Mouse (Mus musculus): ENCODE results near the gene Flrt3. TPM values are rescaled to one million over a fixed set of nuclear protein-coding genes. Genes with fewer than 3 reads are reported as not detected.

Gene Flrt3
- polyA plus RNA-seq, 1 experiment from 2014 or later: 18.4 TPM

- no peak overlapping the region; the same call in none of the 2 replicates for H3K4me2 ChIP-seq (replicated peaks; ENCODE audit: low read depth)
- no peak overlapping the region for H3K27ac ChIP-seq (replicated peaks)
- ATAC-seq (ENCODE audit: low FRiP score, low TSS enrichment): no peak
- TF ChIP-seq CTCF (IDR thresholded peaks at IDR 0.05; ENCODE audit: low read depth): no peak
- no peak for TF ChIP-seq EP300 (optimal IDR thresholded peaks at IDR 0.05)
- no peaks in the 10 kb centered on the region for H3K27me3 ChIP-seq (ENCODE audit: control insufficient read depth, insufficient read depth, low read length)
- no peaks in the 10 kb centered on the region for H3K9me3 ChIP-seq (ENCODE audit: control insufficient read depth, low read length)
- no peak for DNase-seq (ENCODE audit: low spot score)
- H3K4me3 ChIP-seq (ENCODE audit: low read depth, low read length): no peak overlapping the region
- 58% methylated on average over 13 of the region's 13 CpGs for WGBS
- no peak overlapping the region for H3K9ac ChIP-seq (ENCODE audit: low read length)
- H3K36me3 ChIP-seq (ENCODE audit: control insufficient read depth, insufficient read depth, low read length): no peaks in the 10 kb centered on the region
- no peaks in the 10 kb centered on the region; the same call in 1 of the 2 replicates for H3K4me1 ChIP-seq (replicated peaks; ENCODE audit: control insufficient read depth, insufficient read depth)
Measured at GRCm38 (mm10) chr2:140667261-140668047, 3.8 kb downstream of the Flrt3 start.

- H3K4me3 ChIP-seq (ENCODE audit: low read depth, low read length): no peak overlapping the region
- no peak overlapping the region for H3K27ac ChIP-seq (replicated peaks)
- H3K9ac ChIP-seq (ENCODE audit: low read length): no peak overlapping the region
- ATAC-seq (ENCODE audit: low FRiP score, low TSS enrichment) (no peak), DNase-seq (ENCODE audit: low spot score) (no peak)
- no peak overlapping the region for H3K4me2 ChIP-seq (replicated peaks; ENCODE audit: low read depth)
- H3K27me3 ChIP-seq (ENCODE audit: control insufficient read depth, insufficient read depth, low read length): no peaks in the 10 kb centered on the region
- H3K4me1 ChIP-seq (replicated peaks; ENCODE audit: control insufficient read depth, insufficient read depth): no peaks in the 10 kb centered on the region; the same call in 1 of the 2 replicates
- no peaks in the 10 kb centered on the region for H3K9me3 ChIP-seq (ENCODE audit: control insufficient read depth, low read length)
- TF ChIP-seq CTCF (IDR thresholded peaks at IDR 0.05; ENCODE audit: low read depth): no peak
- no peak for TF ChIP-seq EP300 (optimal IDR thresholded peaks at IDR 0.05)
- 49% methylated on average over 7 of the region's 7 CpGs for WGBS
- no peaks in the 10 kb centered on the region for H3K36me3 ChIP-seq (ENCODE audit: control insufficient read depth, insufficient read depth, low read length)
Measured at GRCm38 (mm10) chr2:140666846-140667245, 4.4 kb downstream of the Flrt3 start.

DNA sequence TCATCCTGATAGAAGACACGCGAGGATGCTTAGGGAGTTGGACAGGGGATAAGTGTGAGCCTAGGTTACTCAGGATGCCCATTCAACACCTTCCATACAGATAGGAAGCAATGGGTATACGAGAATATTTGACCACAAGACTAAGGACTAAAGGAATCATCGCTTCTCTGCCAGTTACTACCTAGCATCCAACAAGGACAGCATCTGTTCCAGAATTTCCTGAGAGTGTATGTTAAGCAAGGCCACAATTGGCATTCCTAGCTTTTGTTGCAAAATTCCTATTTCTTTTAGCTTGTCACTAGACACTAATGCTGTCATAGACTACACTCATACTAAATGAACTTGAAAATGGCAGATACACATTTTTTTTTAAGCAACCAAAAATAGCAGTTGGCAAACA, 6.9 kb downstream of the Flrt3 start:
- no peak overlapping the region for H3K9ac ChIP-seq (ENCODE audit: low read length)
- TF ChIP-seq CTCF (IDR thresholded peaks at IDR 0.05; ENCODE audit: low read depth): no peak
- TF ChIP-seq EP300 (optimal IDR thresholded peaks at IDR 0.05): no peak
- no peak overlapping the region for H3K27ac ChIP-seq (replicated peaks)
- no peaks in the 10 kb centered on the region for H3K9me3 ChIP-seq (ENCODE audit: control insufficient read depth, low read length)
- DNase-seq (ENCODE audit: low spot score) (no peak), ATAC-seq (ENCODE audit: low FRiP score, low TSS enrichment) (no peak)
- peaks cover 5% of the 10 kb centered on the region; the same call in 1 of the 2 replicates for H3K36me3 ChIP-seq (ENCODE audit: control insufficient read depth, insufficient read depth, low read length)
- no peaks in the 10 kb centered on the region for H3K27me3 ChIP-seq (ENCODE audit: control insufficient read depth, insufficient read depth, low read length)
- 94% methylated on average over 4 of the region's 4 CpGs for WGBS
- no peaks in the 10 kb centered on the region; the same call in 1 of the 2 replicates for H3K4me1 ChIP-seq (replicated peaks; ENCODE audit: control insufficient read depth, insufficient read depth)
- no peak overlapping the region for H3K4me3 ChIP-seq (ENCODE audit: low read depth, low read length)
- no peak overlapping the region for H3K4me2 ChIP-seq (replicated peaks; ENCODE audit: low read depth)

- ATAC-seq (ENCODE audit: low FRiP score, low TSS enrichment) (no peak), DNase-seq (ENCODE audit: low spot score) (no peak)
- TF ChIP-seq EP300 (optimal IDR thresholded peaks at IDR 0.05) (no peak), CTCF (IDR thresholded peaks at IDR 0.05; ENCODE audit: low read depth) (no peak)
- Histone ChIP-seq H3K27ac (replicated peaks) (no peak overlapping the region), H3K9me3 (ENCODE audit: control insufficient read depth, low read length) (no peaks in the 10 kb centered on the region), H3K4me1 (replicated peaks; ENCODE audit: control insufficient read depth, insufficient read depth) (no peaks in the 10 kb centered on the region; the same call in 1 of the 2 replicates), H3K4me2 (replicated peaks; ENCODE audit: low read depth) (no peak overlapping the region), H3K9ac (ENCODE audit: low read length) (no peak overlapping the region), H3K36me3 (ENCODE audit: control insufficient read depth, insufficient read depth, low read length) (peaks cover 5% of the 10 kb centered on the region; the same call in 1 of the 2 replicates), H3K27me3 (ENCODE audit: control insufficient read depth, insufficient read depth, low read length) (no peaks in the 10 kb centered on the region), H3K4me3 (ENCODE audit: low read depth, low read length) (no peak overlapping the region)
- WGBS: 65% methylated on average over 5 of the region's 5 CpGs
Measured at GRCm38 (mm10) chr2:140662673-140663072, 8.6 kb downstream of the Flrt3 start.

GRCm38 (mm10) chr2:140653978-140654377, 17.3 kb downstream of the Flrt3 start:
- Histone ChIP-seq H3K9ac (ENCODE audit: low read length) (no peak overlapping the region), H3K4me1 (replicated peaks; ENCODE audit: control insufficient read depth, insufficient read depth) (no peaks in the 10 kb centered on the region), H3K4me2 (replicated peaks; ENCODE audit: low read depth) (no peak overlapping the region), H3K9me3 (ENCODE audit: control insufficient read depth, low read length) (no peaks in the 10 kb centered on the region), H3K36me3 (ENCODE audit: control insufficient read depth, insufficient read depth, low read length) (no peaks in the 10 kb centered on the region), H3K27ac (replicated peaks) (no peak overlapping the region), H3K27me3 (ENCODE audit: control insufficient read depth, insufficient read depth, low read length) (no peaks in the 10 kb centered on the region), H3K4me3 (ENCODE audit: low read depth, low read length) (no peak overlapping the region)
- no peak for DNase-seq (ENCODE audit: low spot score)
- no peak for ATAC-seq (ENCODE audit: low FRiP score, low TSS enrichment)
- 73% methylated on average over 2 of the region's 2 CpGs for WGBS
- TF ChIP-seq CTCF (IDR thresholded peaks at IDR 0.05; ENCODE audit: low read depth) (no peak), EP300 (optimal IDR thresholded peaks at IDR 0.05) (no peak)

- H3K4me2 ChIP-seq (replicated peaks; ENCODE audit: low read depth): no peak overlapping the region
- H3K4me1 ChIP-seq (replicated peaks; ENCODE audit: control insufficient read depth, insufficient read depth): no peaks in the 10 kb centered on the region
- no peak overlapping the region for H3K9ac ChIP-seq (ENCODE audit: low read length)
- TF ChIP-seq EP300 (optimal IDR thresholded peaks at IDR 0.05): no peak
- TF ChIP-seq CTCF (IDR thresholded peaks at IDR 0.05; ENCODE audit: low read depth): no peak
- DNase-seq (ENCODE audit: low spot score) (no peak), ATAC-seq (ENCODE audit: low FRiP score, low TSS enrichment) (no peak)
- H3K36me3 ChIP-seq (ENCODE audit: control insufficient read depth, insufficient read depth, low read length): no peaks in the 10 kb centered on the region
- no peaks in the 10 kb centered on the region for H3K27me3 ChIP-seq (ENCODE audit: control insufficient read depth, insufficient read depth, low read length)
- no peak overlapping the region for H3K4me3 ChIP-seq (ENCODE audit: low read depth, low read length)
- no peak overlapping the region for H3K27ac ChIP-seq (replicated peaks)
- H3K9me3 ChIP-seq (ENCODE audit: control insufficient read depth, low read length): no peaks in the 10 kb centered on the region
Measured at GRCm38 (mm10) chr2:140653481-140653880, 17.8 kb downstream of the Flrt3 start.
